Comparison of ENCODE assay signal across 10 mouse cellular contexts in genomic region chr1:187907871-187908270, GRCm38 (mm10).
DNase-seq lines count a peak whose midpoint lies in the region; ATAC-seq and TF ChIP-seq lines count a peak whose summit lies in the region.
"Had no signal": no experiment of that assay in that cellular context is flagged by ENCODE, and none has a peak within 500 bp of the region (broad histone marks: within the 10 kb centered on the region; RNA-seq: fewer than 3 reads in every experiment).

No protein-coding gene starts in this region.

- no peak for TF ChIP-seq CTCF in kidney, postnatal 0 days (IDR thresholded peaks at IDR 0.05; ENCODE audit: low read depth)

- DNase-seq in kidney, postnatal 0 days (ENCODE audit: low spot score): peak; percentile 64
- no peak for DNase-seq in kidney, postnatal 25 days
- DNase-seq in embryo, embryonic 9.5 days (ENCODE audit: extremely low spot score): peak; percentile 60
- DNase-seq in limb, embryonic 14.5 days (ENCODE audit: low spot score): peak; percentile 49
- DNase-seq in cerebellum, adult 11-12 months: no peak

- peak; percentile 36; the same call in 1 of the 2 replicates for ATAC-seq in forebrain, embryonic 12.5 days (ENCODE audit: low FRiP score)
- no peak for ATAC-seq in forebrain, embryonic 16.5 days
- ATAC-seq in kidney, postnatal 0 days (replicated peaks; ENCODE audit: low FRiP score, low read depth): peak; percentile 70; the same call in 1 of the 2 replicates
- peak; percentile 88 for ATAC-seq in limb, embryonic 14.5 days (ENCODE audit: low FRiP score, low read depth)
- no peak for ATAC-seq in megakaryocyte, adult 5-6 weeks (ENCODE audit: poor library complexity, severe bottlenecking)
- ATAC-seq: hindbrain, postnatal 0 days had no signal

- TF ChIP-seq POLR2A in limb, embryonic 14.5 days (IDR thresholded peaks at IDR 0.05; ENCODE audit: borderline replicate concordance, extremely low read depth, insufficient read depth, insufficient read length): no peak

- no peak overlapping the region for H3K4me2 ChIP-seq in forebrain, embryonic 12.5 days
- no peak overlapping the region for H3K4me2 ChIP-seq in forebrain, embryonic 16.5 days (ENCODE audit: low read length)
- H3K4me2 ChIP-seq in kidney, postnatal 0 days (ENCODE audit: low read length): no peak overlapping the region
- H3K4me2 ChIP-seq in limb, embryonic 14.5 days (replicated peaks; ENCODE audit: low read depth, low read length, severe bottlenecking): no peak overlapping the region

- H3K27me3 ChIP-seq in forebrain, embryonic 12.5 days: 0 out of 2 replicates have a peak, but pooled peaks cover 2% of the 10 kb centered on the region
- no peaks in the 10 kb centered on the region for H3K27me3 ChIP-seq in forebrain, embryonic 16.5 days (replicated peaks; ENCODE audit: control insufficient read depth, insufficient read depth, low read length)
- no peaks in the 10 kb centered on the region for H3K27me3 ChIP-seq in kidney, postnatal 0 days (ENCODE audit: insufficient read depth, low read length)
- H3K27me3 ChIP-seq in limb, embryonic 14.5 days (ENCODE audit: control insufficient read depth, insufficient read depth, low read length): no peaks in the 10 kb centered on the region

- H3K36me3 ChIP-seq in forebrain, embryonic 12.5 days (replicated peaks): no peaks in the 10 kb centered on the region
- H3K36me3 ChIP-seq in forebrain, embryonic 16.5 days (ENCODE audit: control insufficient read depth, insufficient read depth): no peaks in the 10 kb centered on the region
- H3K36me3 ChIP-seq in kidney, postnatal 0 days (ENCODE audit: insufficient read depth, low read length): no peaks in the 10 kb centered on the region
- H3K36me3 ChIP-seq in limb, embryonic 14.5 days (ENCODE audit: control insufficient read depth, insufficient read depth, low read length): no peaks in the 10 kb centered on the region

- no peak overlapping the region for H3K9ac ChIP-seq in forebrain, embryonic 12.5 days
- no peak overlapping the region for H3K9ac ChIP-seq in forebrain, embryonic 16.5 days (replicated peaks; ENCODE audit: low read depth, low read length)
- H3K9ac ChIP-seq in kidney, postnatal 0 days (ENCODE audit: low read depth, low read length): no peak overlapping the region
- H3K9ac ChIP-seq in limb, embryonic 14.5 days (ENCODE audit: low read depth, low read length, severe bottlenecking): no peak overlapping the region

- H3K27ac ChIP-seq in forebrain, embryonic 12.5 days: no peak overlapping the region
- H3K27ac ChIP-seq in forebrain, embryonic 16.5 days (ENCODE audit: low read length): no peak overlapping the region
- no peak overlapping the region for H3K27ac ChIP-seq in kidney, postnatal 0 days
- H3K27ac ChIP-seq in limb, embryonic 14.5 days (replicated peaks; ENCODE audit: low read depth, low read length): no peak overlapping the region
- H3K27ac ChIP-seq: hindbrain, postnatal 0 days; macrophage had no signal

- no peak overlapping the region for H3K4me3 ChIP-seq in forebrain, embryonic 12.5 days (replicated peaks)
- H3K4me3 ChIP-seq in forebrain, embryonic 16.5 days (replicated peaks; ENCODE audit: low read length): no peak overlapping the region
- no peak overlapping the region for H3K4me3 ChIP-seq in kidney, postnatal 0 days (replicated peaks; ENCODE audit: low read depth, low read length)
- no peak overlapping the region for H3K4me3 ChIP-seq in limb, embryonic 14.5 days (replicated peaks; ENCODE audit: low read length)

- peaks cover 14% of the 10 kb centered on the region for H3K4me1 ChIP-seq in forebrain, embryonic 12.5 days
- peaks cover 2% of the 10 kb centered on the region; the same call in 1 of the 2 replicates for H3K4me1 ChIP-seq in forebrain, embryonic 16.5 days (replicated peaks; ENCODE audit: control insufficient read depth, insufficient read depth, low read length)
- H3K4me1 ChIP-seq in kidney, postnatal 0 days (replicated peaks; ENCODE audit: insufficient read depth, low read length): no peaks in the 10 kb centered on the region
- peaks cover 4% of the 10 kb centered on the region; the same call in 1 of the 2 replicates for H3K4me1 ChIP-seq in limb, embryonic 14.5 days (ENCODE audit: control insufficient read depth, insufficient read depth, low read length)

- 3% methylated on average over 3 of the region's 3 CpGs for WGBS in forebrain, embryonic 12.5 days
- WGBS in forebrain, embryonic 16.5 days: 5% methylated on average over 3 of the region's 3 CpGs
- WGBS in kidney, postnatal 0 days: 6% methylated on average over 3 of the region's 3 CpGs
- 4% methylated on average over 3 of the region's 3 CpGs for WGBS in limb, embryonic 14.5 days

- H3K9me3 ChIP-seq in forebrain, embryonic 12.5 days: no peaks in the 10 kb centered on the region
- no peaks in the 10 kb centered on the region for H3K9me3 ChIP-seq in forebrain, embryonic 16.5 days (ENCODE audit: control insufficient read depth, low read length)
- no peaks in the 10 kb centered on the region for H3K9me3 ChIP-seq in kidney, postnatal 0 days (replicated peaks; ENCODE audit: low read length)
- no peaks in the 10 kb centered on the region for H3K9me3 ChIP-seq in limb, embryonic 14.5 days (ENCODE audit: control insufficient read depth, low read length)

Comparison
In these comparisons a context has a peak if more than half of its experiments do, and no peak if none do; other contexts are left out.
1. ATAC-seq: peak in forebrain, embryonic 12.5 days (single experiment), kidney, postnatal 0 days (single experiment) and limb, embryonic 14.5 days (single experiment); none in forebrain, embryonic 16.5 days (single experiment) and megakaryocyte, adult 5-6 weeks (single experiment).
2. DNase-seq: peak in kidney, postnatal 0 days (single experiment), embryo, embryonic 9.5 days (single experiment) and limb, embryonic 14.5 days (single experiment); none in kidney, postnatal 25 days (0 of 2) and cerebellum, adult 11-12 months (single experiment).